Mouse (Mus musculus): ENCODE data around the gene Gm15155. TPM values are rescaled to one million over a fixed set of nuclear protein-coding genes. Genes with fewer than 3 reads are reported as not detected.

Gene Gm15155
- polyA plus RNA-seq (2011; ENCODE audit: insufficient read depth, insufficient read length, low replicate concordance, missing spikeins), result not detected in 2 replicates

DNA sequence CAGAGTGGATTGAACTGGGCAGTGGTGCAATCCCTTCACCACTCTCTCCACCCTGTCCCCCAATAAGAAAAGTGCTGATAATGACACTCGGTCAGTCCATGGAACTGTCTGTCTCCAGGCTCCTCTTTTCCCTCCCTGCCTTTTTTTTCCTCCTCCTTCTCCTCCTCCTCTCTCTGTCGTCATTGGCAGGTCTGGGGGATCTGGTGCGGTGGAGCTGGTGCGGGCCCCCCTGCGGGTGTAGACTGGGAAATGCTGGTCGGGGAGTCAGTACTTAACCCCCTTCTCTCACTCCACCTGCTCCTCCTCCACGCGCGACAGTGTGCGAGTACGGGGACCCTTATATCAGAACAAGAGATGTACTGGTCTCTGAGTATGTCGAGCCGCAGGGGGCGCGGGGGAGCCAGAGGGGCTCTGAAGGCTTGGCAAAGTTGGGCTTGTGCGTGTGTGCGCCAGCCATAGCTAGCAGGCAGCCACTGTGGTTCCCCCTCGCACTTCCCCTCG, at the start of gene Gm15155:
Gene Gm15155 (plus strand): TSS at position 401 of the 501 bp plus-strand sequence.
- 13% methylated on average over 19 of the region's 19 CpGs for WGBS
- no peak for TF ChIP-seq CTCF (IDR thresholded peaks at IDR 0.05; ENCODE audit: control insufficient read depth, insufficient read depth, low read length)
- TF ChIP-seq POLR2A (IDR thresholded peaks at IDR 0.05; ENCODE audit: borderline replicate concordance, control insufficient read depth, low read depth, low read length), result no peak
- Histone ChIP-seq H3K4me1 (ENCODE audit: control insufficient read depth, insufficient read depth, low read length) (no peaks in the 10 kb centered on the region), H3K27ac (ENCODE audit: control insufficient read depth, insufficient read depth, low read depth, low read length, poor library complexity) (no peak within 1 kb of the TSS), H3K4me3 (replicated peaks; ENCODE audit: control insufficient read depth, low read depth, low read length) (no peak within 1 kb of the TSS)

DNA sequence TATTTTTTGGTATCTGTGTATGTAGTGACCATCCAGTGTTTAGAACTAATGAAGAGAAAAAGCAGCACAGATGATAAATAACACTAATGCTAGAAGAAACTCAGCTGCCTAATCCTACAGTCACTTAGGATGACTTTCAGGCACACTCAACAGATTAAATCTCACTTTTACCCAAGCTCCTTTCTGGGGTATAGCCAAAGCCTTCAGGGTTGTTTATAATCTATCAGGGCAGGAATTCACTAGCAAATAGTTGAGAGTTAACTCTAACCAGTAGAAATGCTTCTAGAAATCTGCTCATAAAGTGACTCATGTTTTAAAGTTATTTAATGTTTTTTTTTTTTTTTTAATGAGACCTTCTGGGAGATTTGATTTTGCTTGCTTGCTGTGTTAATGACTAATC, 44.8 kb upstream of the Gm15155 start:
- Histone ChIP-seq H3K4me1 (ENCODE audit: control insufficient read depth, insufficient read depth, low read length) (no peaks in the 10 kb centered on the region), H3K27ac (ENCODE audit: control insufficient read depth, insufficient read depth, low read depth, low read length, poor library complexity) (no peak overlapping the region), H3K4me3 (replicated peaks; ENCODE audit: control insufficient read depth, low read depth, low read length) (no peak overlapping the region)
- TF ChIP-seq CTCF (IDR thresholded peaks at IDR 0.05; ENCODE audit: control insufficient read depth, insufficient read depth, low read length), result no peak
- TF ChIP-seq POLR2A (IDR thresholded peaks at IDR 0.05; ENCODE audit: borderline replicate concordance, control insufficient read depth, low read depth, low read length), result no peak

DNA sequence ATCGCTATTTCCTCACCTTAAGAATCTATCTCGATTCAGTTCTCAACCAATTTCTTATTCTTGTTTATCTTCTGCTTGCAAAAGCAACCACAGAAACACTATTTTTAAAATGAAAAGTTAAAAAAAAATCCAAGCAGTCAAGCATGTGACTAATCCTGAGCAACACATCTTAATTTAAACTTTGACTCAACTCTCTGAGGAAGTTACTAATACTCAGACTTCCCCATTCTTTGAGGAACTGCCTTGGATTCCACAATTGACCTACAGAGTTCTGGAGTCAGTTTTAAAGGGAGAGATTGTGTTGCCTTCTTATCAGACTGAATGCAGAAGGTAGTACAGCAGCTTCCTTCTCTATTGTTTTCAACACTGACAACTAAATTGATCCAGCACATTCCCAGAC, 40.0 kb upstream of the Gm15155 start:
- 15% methylated on average over 2 of the region's 2 CpGs for WGBS
- Histone ChIP-seq H3K4me1 (ENCODE audit: control insufficient read depth, insufficient read depth, low read length) (no peaks in the 10 kb centered on the region), H3K27ac (ENCODE audit: control insufficient read depth, insufficient read depth, low read depth, low read length, poor library complexity) (no peak overlapping the region), H3K4me3 (replicated peaks; ENCODE audit: control insufficient read depth, low read depth, low read length) (no peak overlapping the region)
- TF ChIP-seq POLR2A (IDR thresholded peaks at IDR 0.05; ENCODE audit: borderline replicate concordance, control insufficient read depth, low read depth, low read length) (no peak), CTCF (IDR thresholded peaks at IDR 0.05; ENCODE audit: control insufficient read depth, insufficient read depth, low read length) (no peak)

GRCm38 (mm10) chrX:155591490-155591889, 33.1 kb upstream of the Gm15155 start:
- no peaks in the 10 kb centered on the region for H3K4me1 ChIP-seq (ENCODE audit: control insufficient read depth, insufficient read depth, low read length)
- WGBS, result 66% methylated on average over 3 of the region's 3 CpGs
- H3K27ac ChIP-seq (ENCODE audit: control insufficient read depth, insufficient read depth, low read depth, low read length, poor library complexity), result no peak overlapping the region
- no peak for TF ChIP-seq POLR2A (IDR thresholded peaks at IDR 0.05; ENCODE audit: borderline replicate concordance, control insufficient read depth, low read depth, low read length)
- TF ChIP-seq CTCF (IDR thresholded peaks at IDR 0.05; ENCODE audit: control insufficient read depth, insufficient read depth, low read length), result no peak
- no peak overlapping the region for H3K4me3 ChIP-seq (replicated peaks; ENCODE audit: control insufficient read depth, low read depth, low read length)

DNA sequence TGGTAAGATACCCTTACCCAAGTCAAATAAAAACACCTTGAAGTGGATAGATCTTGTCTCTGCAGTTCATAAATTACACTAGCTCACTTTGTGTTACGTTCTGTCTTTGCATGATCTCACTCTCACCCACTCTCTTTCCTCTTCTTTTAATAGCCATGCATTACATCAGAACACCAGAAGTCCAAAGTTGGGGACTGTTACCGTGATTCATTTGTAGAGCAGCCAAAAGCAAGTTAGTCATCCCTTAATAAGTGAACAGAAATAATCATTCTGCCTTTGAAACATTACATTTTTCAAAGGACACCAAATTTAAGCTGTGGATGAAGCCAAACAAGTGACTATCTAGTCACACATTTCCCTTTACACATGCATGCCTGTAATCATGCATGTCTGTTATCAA, 32.1 kb upstream of the Gm15155 start:
- H3K27ac ChIP-seq (ENCODE audit: control insufficient read depth, insufficient read depth, low read depth, low read length, poor library complexity), result no peak overlapping the region
- no peak overlapping the region for H3K4me3 ChIP-seq (replicated peaks; ENCODE audit: control insufficient read depth, low read depth, low read length)
- WGBS, result 62% methylated on average over 2 of the region's 2 CpGs
- H3K4me1 ChIP-seq (ENCODE audit: control insufficient read depth, insufficient read depth, low read length), result no peaks in the 10 kb centered on the region
- TF ChIP-seq CTCF (IDR thresholded peaks at IDR 0.05; ENCODE audit: control insufficient read depth, insufficient read depth, low read length), result no peak
- TF ChIP-seq POLR2A (IDR thresholded peaks at IDR 0.05; ENCODE audit: borderline replicate concordance, control insufficient read depth, low read depth, low read length), result no peak

GRCm38 (mm10) chrX:155594685-155595084, 29.9 kb upstream of the Gm15155 start:
- 88% methylated on average over 1 of the region's 1 CpGs for WGBS
- Histone ChIP-seq H3K4me3 (replicated peaks; ENCODE audit: control insufficient read depth, low read depth, low read length) (no peak overlapping the region), H3K4me1 (ENCODE audit: control insufficient read depth, insufficient read depth, low read length) (no peaks in the 10 kb centered on the region), H3K27ac (ENCODE audit: control insufficient read depth, insufficient read depth, low read depth, low read length, poor library complexity) (no peak overlapping the region)
- TF ChIP-seq CTCF (IDR thresholded peaks at IDR 0.05; ENCODE audit: control insufficient read depth, insufficient read depth, low read length) (no peak), POLR2A (IDR thresholded peaks at IDR 0.05; ENCODE audit: borderline replicate concordance, control insufficient read depth, low read depth, low read length) (no peak)

GRCm38 (mm10) chrX:155596390-155596789, 28.2 kb upstream of the Gm15155 start:
- no peaks in the 10 kb centered on the region for H3K4me1 ChIP-seq (ENCODE audit: control insufficient read depth, insufficient read depth, low read length)
- no peak overlapping the region for H3K4me3 ChIP-seq (replicated peaks; ENCODE audit: control insufficient read depth, low read depth, low read length)
- H3K27ac ChIP-seq (ENCODE audit: control insufficient read depth, insufficient read depth, low read depth, low read length, poor library complexity), result no peak overlapping the region
- TF ChIP-seq CTCF (IDR thresholded peaks at IDR 0.05; ENCODE audit: control insufficient read depth, insufficient read depth, low read length), result no peak
- TF ChIP-seq POLR2A (IDR thresholded peaks at IDR 0.05; ENCODE audit: borderline replicate concordance, control insufficient read depth, low read depth, low read length), result no peak

DNA sequence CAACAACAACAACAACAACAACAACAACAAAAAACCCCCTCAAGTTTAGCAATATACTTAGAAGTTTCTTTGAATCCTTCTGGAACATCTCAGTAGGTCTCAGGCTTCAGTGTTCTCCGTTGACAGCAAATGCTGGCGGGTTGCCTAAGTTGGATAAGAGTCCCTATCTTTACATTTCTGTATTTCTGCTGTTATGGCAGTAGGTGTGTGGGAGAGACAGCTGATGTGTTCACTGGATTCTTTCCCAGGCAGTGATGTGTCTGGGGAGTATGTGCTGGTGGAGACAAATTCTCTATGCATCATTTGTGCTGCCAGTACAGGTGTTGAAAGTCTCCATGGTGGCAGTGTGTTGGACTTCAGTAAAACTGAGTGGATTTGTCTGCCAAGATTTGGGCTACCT, 23.3 kb upstream of the Gm15155 start:
- no peak overlapping the region for H3K27ac ChIP-seq (ENCODE audit: control insufficient read depth, insufficient read depth, low read depth, low read length, poor library complexity)
- TF ChIP-seq CTCF (IDR thresholded peaks at IDR 0.05; ENCODE audit: control insufficient read depth, insufficient read depth, low read length) (no peak), POLR2A (IDR thresholded peaks at IDR 0.05; ENCODE audit: borderline replicate concordance, control insufficient read depth, low read depth, low read length) (no peak)
- WGBS, result 78% methylated on average over 2 of the region's 2 CpGs
- H3K4me1 ChIP-seq (ENCODE audit: control insufficient read depth, insufficient read depth, low read length), result no peaks in the 10 kb centered on the region
- no peak overlapping the region for H3K4me3 ChIP-seq (replicated peaks; ENCODE audit: control insufficient read depth, low read depth, low read length)

DNA sequence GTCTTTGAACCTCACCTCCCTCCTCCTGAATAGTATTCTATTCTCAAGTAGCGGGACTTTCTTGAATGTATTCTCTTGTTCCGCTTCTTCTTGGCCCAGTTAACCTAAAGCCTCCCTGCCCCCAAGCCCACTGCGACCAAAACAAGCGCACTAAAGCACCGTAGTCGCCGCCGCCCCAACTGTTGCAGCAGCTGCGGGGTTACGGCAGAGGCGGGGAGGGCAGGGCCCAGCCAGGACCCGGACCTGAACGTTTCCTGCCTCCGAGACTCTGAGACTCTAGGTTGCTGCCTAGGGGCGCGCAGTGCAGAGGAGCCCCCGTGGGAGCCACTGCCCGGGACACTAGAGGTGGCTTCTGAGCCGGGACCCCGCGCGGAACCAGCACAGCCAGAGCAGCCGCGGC, 2.0 kb upstream of the Gm15155 start:
- TF ChIP-seq POLR2A (IDR thresholded peaks at IDR 0.05; ENCODE audit: borderline replicate concordance, control insufficient read depth, low read depth, low read length), result no peak
- TF ChIP-seq CTCF (IDR thresholded peaks at IDR 0.05; ENCODE audit: control insufficient read depth, insufficient read depth, low read length), result no peak
- Histone ChIP-seq H3K4me1 (ENCODE audit: control insufficient read depth, insufficient read depth, low read length) (no peaks in the 10 kb centered on the region), H3K4me3 (replicated peaks; ENCODE audit: control insufficient read depth, low read depth, low read length) (no peak overlapping the region), H3K27ac (ENCODE audit: control insufficient read depth, insufficient read depth, low read depth, low read length, poor library complexity) (no peak overlapping the region)
- 15% methylated on average over 24 of the region's 24 CpGs for WGBS
